Mouse (Mus musculus) liver, postnatal 0 days (tissue): ENCODE results near the gene Prss38. TPM values are rescaled to one million over a fixed set of nuclear protein-coding genes. Genes with fewer than 3 reads are reported as not detected.
A peak's percentile ranks its signal among the peaks of the same experiment; 100 is the strongest.

ENCODE experiments used
- ATAC-seq: fragments of 200-750 bp; cut with Nextera tagmentation; 2 replicates; pipeline ENCODE4 v1.8.0; 2017; ENCODE audit warnings: mild to moderate bottlenecking, moderate library complexity
- DNase-seq: peaks from one replicate; pipeline ENCODE4 v3.0.0-alpha.2; 2016
- H3K27ac ChIP-seq: fragments of 300-500 bp; sonication (generic); 2 replicates; pipeline ENCODE4 v1.5.1; 2014; ENCODE audit warnings: antibody characterized with exemption, moderate library complexity, mild to moderate bottlenecking, low read depth
- H3K27me3 ChIP-seq: fragments of 300-500 bp; sonication (generic); 2 replicates; pipeline ENCODE4 v1.6.1; 2014; ENCODE audit warnings: low read length, control low read depth, mixed read lengths; ENCODE audit not compliant: insufficient read depth
- H3K36me3 ChIP-seq: fragments of 300-500 bp; sonication (generic); replicated peaks from 2 replicates; pipeline ENCODE4 v1.6.1; 2014; ENCODE audit warnings: mild to moderate bottlenecking, control low read depth, low read length, moderate library complexity, mixed read lengths; ENCODE audit not compliant: insufficient read depth
- H3K4me1 ChIP-seq: fragments of 300-500 bp; sonication (generic); 2 replicates; pipeline ENCODE4 v1.6.1; 2014; ENCODE audit warnings: antibody characterized with exemption, mild to moderate bottlenecking, control low read depth; ENCODE audit not compliant: insufficient read depth
- H3K4me2 ChIP-seq: fragments of 300-500 bp; sonication (generic); 2 replicates; pipeline ENCODE4 v1.6.1; 2014; ENCODE audit warnings: low read depth, mild to moderate bottlenecking, low read length, moderate library complexity, mixed read lengths
- H3K4me3 ChIP-seq: fragments of 300-500 bp; sonication (generic); 2 replicates; pipeline ENCODE4 v1.5.1; 2014; ENCODE audit warnings: low read depth, low read length
- H3K9ac ChIP-seq: fragments of 300-500 bp; sonication (generic); replicated peaks from 2 replicates; pipeline ENCODE4 v1.6.1; 2014; ENCODE audit warnings: mild to moderate bottlenecking, moderate library complexity
- H3K9me3 ChIP-seq: fragments of 300-500 bp; sonication (generic); 2 replicates; pipeline ENCODE4 v1.6.1; 2016; ENCODE audit warnings: mild to moderate bottlenecking, control low read depth, low read length, mixed read lengths
- CTCF ChIP-seq: sonication (generic); IDR thresholded peaks from 2 replicates; pipeline ENCODE4 v1.5.1; 2016; ENCODE audit warnings: antibody characterized with exemption, low read depth
- EP300 ChIP-seq: IDR thresholded peaks from 2 replicates; pipeline ENCODE4 v1.6.1; 2016; ENCODE audit warnings: antibody characterized with exemption, low read depth, mild to moderate bottlenecking
- WGBS: fragments of 180-500 bp; shearing (Covaris S2); extraction: QIAGEN DNeasy Blood & Tissue Kit; methylation state at CpG from one replicate; pipeline ENCODE4 v1.1.7; 2014; ENCODE audit not compliant: insufficient replicate concordance; 5-methylcytosine and 5-hydroxymethylcytosine counted together
- polyA plus RNA-seq: library from polyadenylated mRNA; unstranded; fragments of >200 nt; fragmentation: Nextera tagmentation; extraction: Ambion mirVana; gene quantifications from 2 replicates; pipeline ENCODE4 v1.2.1, GENCODE M21; 2015

Prss38 gene
- polyA plus RNA-seq, 1 experiment from 2014 or later = not detected

DNA sequence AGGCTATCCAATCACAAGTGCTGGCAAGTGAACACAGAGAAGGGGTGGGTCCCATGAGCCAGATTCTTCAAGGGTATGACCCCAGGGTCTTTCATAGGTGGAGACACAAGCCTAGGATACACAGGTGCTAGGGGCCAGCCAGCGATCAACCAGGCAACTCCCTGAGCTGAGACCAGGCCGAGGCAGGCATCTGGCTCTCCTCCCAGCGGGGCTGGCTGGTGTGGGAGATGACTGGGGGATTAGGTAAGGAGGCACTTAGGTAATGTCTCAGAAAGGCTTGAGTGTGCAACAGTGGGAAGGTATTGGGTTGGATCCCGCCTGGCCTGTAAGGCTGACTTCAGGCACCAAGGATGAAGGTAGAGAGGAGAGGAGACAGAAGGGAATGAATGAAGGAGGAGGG, 40.3 kb downstream of the Prss38 start:
- WGBS = 67% methylated on average over 4 of the region's 4 CpGs
- Histone ChIP-seq H3K9me3 (no peaks in the 10 kb centered on the region), H3K27me3 (0 out of 2 replicates have a peak, but pooled peaks cover 3% of the 10 kb centered on the region), H3K36me3 (no peaks in the 10 kb centered on the region), H3K27ac (no peak overlapping the region), H3K4me3 (no peak overlapping the region), H3K4me1 (no peaks in the 10 kb centered on the region), H3K4me2 (no peak overlapping the region), H3K9ac (no peak overlapping the region)
- DNase-seq (no peak), ATAC-seq (no peak)
- TF ChIP-seq CTCF = no peak
- TF ChIP-seq EP300 = no peak

DNA sequence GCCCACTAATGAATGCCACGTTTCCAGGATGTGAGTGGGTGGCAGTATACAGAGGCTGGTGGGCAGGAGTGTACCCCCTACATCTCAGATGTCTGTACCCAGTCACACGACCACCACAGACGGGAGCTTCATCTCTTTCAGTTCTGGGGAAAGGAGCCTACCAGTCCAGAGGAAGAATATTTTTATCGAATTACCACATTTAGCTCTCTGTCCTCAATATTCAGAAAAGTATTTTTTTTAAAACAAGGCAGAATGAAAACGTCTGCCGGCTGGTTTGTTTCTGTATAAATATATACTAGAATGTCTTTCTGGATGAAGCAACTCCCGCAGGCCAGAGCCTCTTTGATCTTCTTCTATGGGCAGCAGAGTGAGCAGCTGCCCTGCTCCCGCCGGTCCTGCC, 42.5 kb downstream of the Prss38 start:
- Histone ChIP-seq H3K36me3 (no peaks in the 10 kb centered on the region), H3K9ac (no peak overlapping the region), H3K27me3 (0 out of 2 replicates have a peak, but pooled peaks cover 3% of the 10 kb centered on the region), H3K4me3 (no peak overlapping the region), H3K4me1 (no peaks in the 10 kb centered on the region), H3K4me2 (no peak overlapping the region), H3K27ac (no peak overlapping the region), H3K9me3 (no peaks in the 10 kb centered on the region)
- TF ChIP-seq EP300 = no peak
- no peak for TF ChIP-seq CTCF
- ATAC-seq (no peak), DNase-seq (no peak)
- whole genome bisulfite sequencing = 52% methylated on average over 9 of the region's 9 CpGs

DNA sequence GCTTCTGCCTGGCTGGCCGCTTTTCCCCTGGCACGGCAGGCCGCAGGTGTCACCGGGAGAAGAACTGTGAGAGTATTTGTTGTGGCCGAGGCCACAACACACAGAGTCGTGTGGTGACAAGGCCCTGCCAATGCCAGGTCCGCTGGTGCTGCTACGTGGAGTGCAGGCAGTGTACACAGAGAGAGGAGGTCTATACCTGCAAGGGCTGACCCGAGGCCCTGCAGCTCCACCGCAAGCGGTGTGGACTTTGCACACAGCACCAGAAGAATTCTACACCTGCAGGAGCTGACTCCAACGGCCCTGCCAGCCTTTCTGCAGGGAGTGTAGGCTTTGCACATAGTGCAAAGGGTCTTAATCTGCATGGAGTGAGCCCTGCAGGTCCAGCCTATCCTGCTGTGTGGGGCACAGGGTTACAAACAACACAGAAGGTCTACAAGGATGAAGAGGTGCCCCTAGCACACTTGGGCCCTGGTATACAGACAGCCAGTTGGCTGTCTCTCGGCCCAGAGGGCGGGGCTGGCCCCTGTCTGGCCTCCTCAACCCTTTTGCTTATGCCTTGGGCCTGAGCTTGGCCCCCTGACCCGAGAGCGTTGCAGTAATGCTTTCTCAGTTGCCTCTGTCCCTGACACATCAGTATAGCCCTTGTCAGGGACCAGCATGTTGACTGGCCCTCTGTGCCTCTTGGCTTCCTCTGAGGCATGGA, 44.1 kb downstream of the Prss38 start:
- TF ChIP-seq EP300 (no peak), CTCF (no peak)
- H3K4me3 ChIP-seq = no peak overlapping the region
- no peak overlapping the region for H3K4me2 ChIP-seq
- H3K4me1 ChIP-seq = no peaks in the 10 kb centered on the region
- no peak overlapping the region for H3K9ac ChIP-seq
- DNase-seq (no peak), ATAC-seq (no peak)
- WGBS = 73% methylated on average over 16 of the region's 16 CpGs
- 0 out of 2 replicates have a peak, but pooled peaks cover 3% of the 10 kb centered on the region for H3K27me3 ChIP-seq
- H3K36me3 ChIP-seq = no peaks in the 10 kb centered on the region
- no peaks in the 10 kb centered on the region for H3K9me3 ChIP-seq
- H3K27ac ChIP-seq = no peak overlapping the region

DNA sequence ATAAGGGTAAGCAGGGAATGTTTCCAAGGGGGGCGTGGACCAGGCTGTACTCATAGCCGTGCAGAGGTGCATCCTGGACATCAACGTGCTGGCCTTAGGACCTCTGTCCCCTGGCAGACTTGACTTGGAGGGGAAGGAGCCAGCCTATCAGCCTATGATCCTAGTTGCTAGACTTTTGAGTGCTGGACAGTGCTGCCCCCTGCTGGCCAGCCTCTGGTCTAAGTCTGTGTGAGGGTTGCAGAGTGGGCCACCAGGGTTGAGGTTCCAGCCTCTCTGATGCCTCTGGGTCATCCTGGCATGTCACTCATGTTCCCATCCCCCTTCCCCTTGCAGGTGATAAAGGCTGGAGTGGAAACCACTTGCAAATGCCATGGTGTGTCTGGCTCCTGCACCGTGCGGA, 44.9 kb downstream of the Prss38 start:
- no peak; the same call in 1 of the 2 replicates for ATAC-seq
- no peak overlapping the region for H3K4me2 ChIP-seq
- H3K9ac ChIP-seq = no peak overlapping the region
- no peaks in the 10 kb centered on the region for H3K36me3 ChIP-seq
- H3K4me1 ChIP-seq = no peaks in the 10 kb centered on the region
- 52% methylated on average over 5 of the region's 5 CpGs for WGBS
- TF ChIP-seq EP300 = no peak
- TF ChIP-seq CTCF = peak; percentile 87
- peak; percentile 74 for DNase-seq
- H3K27ac ChIP-seq = no peak overlapping the region
- H3K4me3 ChIP-seq = no peak overlapping the region
- 0 out of 2 replicates have a peak, but pooled peaks cover 3% of the 10 kb centered on the region for H3K27me3 ChIP-seq
- H3K9me3 ChIP-seq = no peaks in the 10 kb centered on the region

DNA sequence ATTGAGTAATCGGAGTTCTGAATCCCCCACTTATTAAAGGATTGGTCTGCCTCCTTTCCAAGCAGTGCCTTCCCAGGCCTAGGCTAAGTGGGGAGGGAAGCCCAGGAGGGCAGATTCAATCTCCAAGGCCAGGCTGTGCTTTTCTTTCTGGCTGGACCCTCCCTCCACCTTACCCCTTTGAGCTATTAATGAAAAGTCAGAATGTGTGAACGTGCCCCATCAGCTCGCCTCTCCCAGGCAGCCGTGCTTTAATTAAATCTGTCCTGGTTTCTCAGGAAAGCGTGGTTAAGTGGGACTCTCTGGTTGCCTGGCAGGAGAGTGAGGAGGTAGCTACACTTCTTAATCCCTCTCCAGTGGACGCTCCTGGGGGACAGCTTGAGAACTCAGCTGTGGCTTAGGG, 45.8 kb downstream of the Prss38 start:
- Histone ChIP-seq H3K4me1 (no peaks in the 10 kb centered on the region), H3K9ac (no peak overlapping the region), H3K4me3 (no peak overlapping the region), H3K27ac (no peak overlapping the region), H3K9me3 (no peaks in the 10 kb centered on the region), H3K4me2 (no peak overlapping the region), H3K27me3 (0 out of 2 replicates have a peak, but pooled peaks cover 3% of the 10 kb centered on the region), H3K36me3 (no peaks in the 10 kb centered on the region)
- WGBS = 64% methylated on average over 6 of the region's 6 CpGs
- TF ChIP-seq CTCF (no peak), EP300 (no peak)
- ATAC-seq = no peak
- DNase-seq = no peak

DNA sequence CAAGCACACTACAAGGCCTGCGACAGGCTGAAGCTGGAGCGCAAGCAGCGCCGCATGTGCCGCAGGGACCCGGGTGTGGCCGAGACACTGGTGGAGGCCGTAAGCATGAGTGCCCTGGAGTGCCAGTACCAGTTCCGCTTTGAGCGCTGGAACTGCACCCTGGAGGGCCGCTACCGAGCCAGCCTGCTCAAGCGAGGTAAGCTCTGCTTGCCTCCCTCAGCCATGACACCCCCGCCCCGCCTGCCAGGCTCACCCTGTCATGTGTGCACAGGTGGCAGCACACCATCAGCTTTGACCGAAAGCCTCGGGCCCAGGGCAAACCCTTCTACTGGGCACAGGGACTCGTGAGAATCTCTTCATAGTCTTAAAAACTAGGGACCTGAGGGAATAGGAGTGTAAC, 47.8 kb downstream of the Prss38 start:
- TF ChIP-seq EP300 (no peak), CTCF (no peak)
- H3K4me3 ChIP-seq = no peak overlapping the region
- ATAC-seq = no peak
- no peaks in the 10 kb centered on the region for H3K36me3 ChIP-seq
- H3K4me1 ChIP-seq = no peaks in the 10 kb centered on the region
- no peak overlapping the region for H3K9ac ChIP-seq
- H3K27me3 ChIP-seq = 0 out of 2 replicates have a peak, but pooled peaks cover 3% of the 10 kb centered on the region
- H3K27ac ChIP-seq = no peak overlapping the region
- H3K4me2 ChIP-seq = no peak overlapping the region
- WGBS = 82% methylated on average over 18 of the region's 18 CpGs
- DNase-seq = no peak
- no peaks in the 10 kb centered on the region for H3K9me3 ChIP-seq
